Mouse (Mus musculus) embryonic facial prominence, embryonic 12.5 days (tissue): ENCODE data around the gene Timm10b. TPM values are rescaled to one million over a fixed set of nuclear protein-coding genes. Genes with fewer than 3 reads are reported as not detected.

ENCODE experiments used
- ATAC-seq: fragments of 200-750 bp; cut with Nextera tagmentation; 2 replicates; pipeline ENCODE4 v1.8.0; 2017; ENCODE audit not compliant: insufficient number of reproducible peaks, insufficient read depth, low FRiP score, low TSS enrichment
- H3K27ac ChIP-seq: fragments of 300-500 bp; sonication (generic); 2 replicates; pipeline ENCODE4 v1.5.1; 2016; ENCODE audit warnings: mild to moderate bottlenecking
- H3K27me3 ChIP-seq: fragments of 300-500 bp; sonication (generic); 2 replicates; pipeline ENCODE4 v1.6.1; 2016; ENCODE audit warnings: mild to moderate bottlenecking, moderate library complexity
- H3K36me3 ChIP-seq: fragments of 300-500 bp; sonication (generic); 2 replicates; pipeline ENCODE4 v1.6.1; 2016; ENCODE audit warnings: mild to moderate bottlenecking
- H3K4me1 ChIP-seq: fragments of 300-500 bp; sonication (generic); 2 replicates; pipeline ENCODE4 v1.6.1; 2016
- H3K4me2 ChIP-seq: fragments of 300-500 bp; sonication (generic); replicated peaks from 2 replicates; pipeline ENCODE4 v1.6.1; 2016; ENCODE audit warnings: mild to moderate bottlenecking, moderate library complexity
- H3K4me3 ChIP-seq: fragments of 300-500 bp; sonication (generic); 2 replicates; pipeline ENCODE4 v1.5.1; 2016; ENCODE audit warnings: mild to moderate bottlenecking
- H3K9ac ChIP-seq: fragments of 300-500 bp; sonication (generic); 2 replicates; pipeline ENCODE4 v1.6.1; 2016; ENCODE audit warnings: mild to moderate bottlenecking, moderate library complexity
- H3K9me3 ChIP-seq: fragments of 300-500 bp; sonication (generic); 2 replicates; pipeline ENCODE4 v1.6.1; 2016; ENCODE audit warnings: mild to moderate bottlenecking, moderate library complexity
- WGBS: fragments of 180-500 bp; shearing (Covaris S2); methylation state at CpG from one replicate; pipeline ENCODE4 v1.1.7; 2016; 5-methylcytosine and 5-hydroxymethylcytosine counted together
- polyA plus RNA-seq: library from polyadenylated mRNA; unstranded; fragments of >200 nt; fragmentation: Nextera tagmentation; extraction: Ambion mirVana; gene quantifications from 2 replicates; pipeline ENCODE4 v1.2.1, GENCODE M21; 2016

Timm10b gene
- polyA plus RNA-seq, 1 experiment from 2014 or later = 154 TPM

GRCm38 (mm10) chr7:105621646-105622292 is 18.1 kb upstream of the Timm10b start:
- WGBS = 66% methylated on average over 8 of the region's 8 CpGs
- ATAC-seq = no peak
- Histone ChIP-seq H3K9me3 (no peaks in the 10 kb centered on the region), H3K4me3 (no peak overlapping the region), H3K36me3 (peaks cover 53% of the 10 kb centered on the region), H3K4me2 (no peak overlapping the region; the same call in 1 of the 2 replicates), H3K27me3 (no peaks in the 10 kb centered on the region), H3K4me1 (0 out of 2 replicates have a peak, but pooled peaks cover 4% of the 10 kb centered on the region), H3K27ac (0 out of 2 replicates have a peak overlapping the region, but pooled peaks have one; percentile 41), H3K9ac (no peak overlapping the region)

- ATAC-seq = no peak
- WGBS = 79% methylated on average over 6 of the region's 6 CpGs
- H3K4me1 ChIP-seq = peaks cover 12% of the 10 kb centered on the region; the same call in 1 of the 2 replicates
- H3K27ac ChIP-seq = no peak overlapping the region
- no peak overlapping the region for H3K9ac ChIP-seq
- peaks cover 22% of the 10 kb centered on the region for H3K36me3 ChIP-seq
- no peaks in the 10 kb centered on the region for H3K9me3 ChIP-seq
- no peaks in the 10 kb centered on the region for H3K27me3 ChIP-seq
- H3K4me3 ChIP-seq = no peak overlapping the region
- no peak overlapping the region for H3K4me2 ChIP-seq
These were observed 14.5 kb upstream of the Timm10b start for GRCm38 (mm10) chr7:105625397-105625796.

GRCm38 (mm10) chr7:105628633-105629032 is 11.2 kb upstream of the Timm10b start:
- Histone ChIP-seq H3K4me1 (peaks cover 16% of the 10 kb centered on the region), H3K36me3 (peaks cover 10% of the 10 kb centered on the region), H3K9ac (no peak overlapping the region), H3K4me2 (no peak overlapping the region), H3K9me3 (no peaks in the 10 kb centered on the region), H3K27me3 (no peaks in the 10 kb centered on the region), H3K4me3 (no peak overlapping the region), H3K27ac (no peak overlapping the region)
- 34% methylated on average over 3 of the region's 3 CpGs for WGBS
- ATAC-seq = no peak

- Histone ChIP-seq H3K4me2 (peak overlapping the region; percentile 74), H3K27ac (0 out of 2 replicates have a peak overlapping the region, but pooled peaks have one; percentile 50), H3K4me3 (peak overlapping the region; percentile 81), H3K9ac (peak overlapping the region; percentile 82), H3K4me1 (peaks cover 23% of the 10 kb centered on the region), H3K9me3 (no peaks in the 10 kb centered on the region), H3K27me3 (no peaks in the 10 kb centered on the region), H3K36me3 (peaks cover 22% of the 10 kb centered on the region)
- ATAC-seq = no peak; the same call in 1 of the 2 replicates
- WGBS = 16% methylated on average over 4 of the region's 4 CpGs
These were observed 7.3 kb upstream of the Timm10b start for GRCm38 (mm10) chr7:105632551-105632972.

- no peaks in the 10 kb centered on the region for H3K9me3 ChIP-seq
- peaks cover 29% of the 10 kb centered on the region for H3K36me3 ChIP-seq
- under 1% methylated on average over 69 of the region's 71 CpGs for WGBS
- H3K9ac ChIP-seq = peak within 1 kb of the TSS; percentile 82
- ATAC-seq = peak; percentile 87
- peak within 1 kb of the TSS; percentile 63 for H3K27ac ChIP-seq
- H3K4me1 ChIP-seq = peaks cover 23% of the 10 kb centered on the region
- H3K27me3 ChIP-seq = no peaks in the 10 kb centered on the region
- peak within 1 kb of the TSS; percentile 81 for H3K4me3 ChIP-seq
- H3K4me2 ChIP-seq = peak within 1 kb of the TSS; percentile 74
These were observed 6.6 kb upstream of the Timm10b start, which contains the start of gene Trim3 for GRCm38 (mm10) chr7:105633127-105633800. TSS of gene Trim3 (minus strand) at chr7:105633571.

GRCm38 (mm10) chr7:105633801-105634135 is 6.1 kb upstream of the Timm10b start:
- no peaks in the 10 kb centered on the region for H3K9me3 ChIP-seq
- WGBS = 6% methylated on average over 10 of the region's 10 CpGs
- H3K27ac ChIP-seq = peak overlapping the region; percentile 63
- ATAC-seq = no peak; the same call in 1 of the 2 replicates
- no peaks in the 10 kb centered on the region for H3K27me3 ChIP-seq
- peaks cover 33% of the 10 kb centered on the region for H3K36me3 ChIP-seq
- H3K4me2 ChIP-seq = peak overlapping the region; percentile 74
- H3K9ac ChIP-seq = peak overlapping the region; percentile 82
- peaks cover 19% of the 10 kb centered on the region for H3K4me1 ChIP-seq
- H3K4me3 ChIP-seq = peak overlapping the region; percentile 81

GRCm38 (mm10) chr7:105634272-105634920 is 5.5 kb upstream of the Timm10b start:
- Histone ChIP-seq H3K4me1 (peaks cover 18% of the 10 kb centered on the region), H3K4me2 (peak overlapping the region; percentile 74), H3K27ac (no peak overlapping the region), H3K9ac (peak overlapping the region; percentile 82; the same call in 1 of the 2 replicates), H3K9me3 (no peaks in the 10 kb centered on the region), H3K36me3 (peaks cover 35% of the 10 kb centered on the region), H3K27me3 (no peaks in the 10 kb centered on the region), H3K4me3 (peak overlapping the region; percentile 81)
- ATAC-seq = no peak
- WGBS = 57% methylated on average over 9 of the region's 9 CpGs

GRCm38 (mm10) chr7:105635726-105636125 is 4.1 kb upstream of the Timm10b start:
- Histone ChIP-seq H3K27ac (no peak overlapping the region), H3K9ac (no peak overlapping the region), H3K4me1 (peaks cover 23% of the 10 kb centered on the region), H3K9me3 (no peaks in the 10 kb centered on the region), H3K4me2 (no peak overlapping the region), H3K4me3 (no peak overlapping the region), H3K36me3 (peaks cover 35% of the 10 kb centered on the region), H3K27me3 (no peaks in the 10 kb centered on the region)
- 97% methylated on average over 2 of the region's 2 CpGs for WGBS
- ATAC-seq = no peak

- Histone ChIP-seq H3K4me1 (peaks cover 25% of the 10 kb centered on the region), H3K9ac (no peak overlapping the region), H3K4me2 (no peak overlapping the region), H3K27me3 (no peaks in the 10 kb centered on the region), H3K27ac (no peak overlapping the region), H3K4me3 (no peak overlapping the region), H3K36me3 (peaks cover 41% of the 10 kb centered on the region), H3K9me3 (no peaks in the 10 kb centered on the region)
- 93% methylated on average over 6 of the region's 6 CpGs for WGBS
- no peak for ATAC-seq
These were observed 1.1 kb upstream of the Timm10b start for GRCm38 (mm10) chr7:105638776-105639175.

GRCm38 (mm10) chr7:105639304-105639703 is 552 bp upstream of the Timm10b start:
- WGBS = 81% methylated on average over 9 of the region's 9 CpGs
- H3K4me1 ChIP-seq = peaks cover 20% of the 10 kb centered on the region

GRCm38 (mm10) chr7:105640233-105640893 is 507 bp downstream of the Timm10b start, which contains the start of the genes Arfip2 and Gm45799:
TSS of gene Arfip2 (minus strand) at chr7:105640416.
TSS of gene Gm45799 (plus strand) at chr7:105640552.
- H3K9ac ChIP-seq = peak within 1 kb of the TSS; percentile 90
- WGBS = under 1% methylated on average over 44 of the region's 45 CpGs
- peak within 1 kb of the TSS; percentile 87 for H3K4me2 ChIP-seq
- no peaks in the 10 kb centered on the region for H3K27me3 ChIP-seq
- H3K9me3 ChIP-seq = no peaks in the 10 kb centered on the region
- peak within 1 kb of the TSS; percentile 77 for H3K27ac ChIP-seq
- H3K4me3 ChIP-seq = peak within 1 kb of the TSS; percentile 76
- peak; percentile 94 for ATAC-seq
- peaks cover 43% of the 10 kb centered on the region for H3K36me3 ChIP-seq
- H3K4me1 ChIP-seq = peaks cover 18% of the 10 kb centered on the region

More at GRCm38 (mm10) chr7:105639304-105639703, 552 bp upstream of the Timm10b start:
- Histone ChIP-seq H3K27me3 (no peaks in the 10 kb centered on the region), H3K9ac (peak overlapping the region; percentile 90), H3K36me3 (peaks cover 43% of the 10 kb centered on the region), H3K4me2 (peak overlapping the region; percentile 87), H3K27ac (no peak overlapping the region), H3K9me3 (no peaks in the 10 kb centered on the region), H3K4me3 (peak overlapping the region; percentile 76)
- no peak for ATAC-seq
